Comparison of ENCODE assay signal across 8 mouse cellular contexts in genomic region chr9:59485511-59486075, GRCm38 (mm10). TPM values are rescaled to one million over a fixed set of nuclear protein-coding genes. Genes with fewer than 3 reads are reported as not detected.
DNase-seq lines count a peak whose midpoint lies in the region; ATAC-seq and TF ChIP-seq lines count a peak whose summit lies in the region.

No protein-coding gene starts in this region.

- peak overlapping the region; percentile 99 for H3K4me3 ChIP-seq in bone marrow macrophage, adult 2 months (ENCODE audit: insufficient read depth, low read length)
- H3K4me3 ChIP-seq in heart, embryonic 11.5 days (ENCODE audit: low read depth, low read length), result peak overlapping the region; percentile 91
- H3K4me3 ChIP-seq in kidney, postnatal 0 days (replicated peaks; ENCODE audit: low read depth, low read length), result peak overlapping the region; percentile 89
- H3K4me3 ChIP-seq in liver, embryonic 15.5 days (replicated peaks), result peak overlapping the region; percentile 100
- peak overlapping the region; percentile 89 for H3K4me3 ChIP-seq in stomach, embryonic 15.5 days (replicated peaks)

- no peak for TF ChIP-seq POLR2A in bone marrow macrophage, adult 2 months (IDR thresholded peaks at IDR 0.05; ENCODE audit: borderline replicate concordance, low read depth, low read length)

- H3K27me3 ChIP-seq in heart, embryonic 11.5 days (ENCODE audit: control insufficient read depth, insufficient read depth, low read length), result no peaks in the 10 kb centered on the region
- H3K27me3 ChIP-seq in kidney, postnatal 0 days (ENCODE audit: insufficient read depth, low read length), result no peaks in the 10 kb centered on the region
- H3K27me3 ChIP-seq in liver, embryonic 15.5 days, result no peaks in the 10 kb centered on the region
- no peaks in the 10 kb centered on the region for H3K27me3 ChIP-seq in stomach, embryonic 15.5 days (replicated peaks)

- H3K4me2 ChIP-seq in heart, embryonic 11.5 days, result peak overlapping the region; percentile 75
- peak overlapping the region; percentile 70 for H3K4me2 ChIP-seq in kidney, postnatal 0 days (ENCODE audit: low read length)
- peak overlapping the region; percentile 75 for H3K4me2 ChIP-seq in liver, embryonic 15.5 days
- peak overlapping the region; percentile 79 for H3K4me2 ChIP-seq in stomach, embryonic 15.5 days

- peak; percentile 69 for ATAC-seq in erythroblast, adult 5-6 weeks (replicated peaks; ENCODE audit: low FRiP score, poor library complexity, severe bottlenecking)
- peak; percentile 55; the same call in 1 of the 2 replicates for ATAC-seq in heart, embryonic 11.5 days (replicated peaks; ENCODE audit: insufficient number of reproducible peaks, low FRiP score, low TSS enrichment)
- peak; percentile 43 for ATAC-seq in kidney, postnatal 0 days (replicated peaks; ENCODE audit: low FRiP score, low read depth)
- peak; percentile 49 for ATAC-seq in liver, embryonic 15.5 days (ENCODE audit: insufficient read depth)
- ATAC-seq in stomach, embryonic 15.5 days (ENCODE audit: insufficient read depth, low FRiP score, low read depth), result peak; percentile 51

- H3K36me3 ChIP-seq in heart, embryonic 11.5 days (ENCODE audit: control insufficient read depth, insufficient read depth, low read length), result no peaks in the 10 kb centered on the region
- no peaks in the 10 kb centered on the region for H3K36me3 ChIP-seq in kidney, postnatal 0 days (ENCODE audit: insufficient read depth, low read length)
- no peaks in the 10 kb centered on the region for H3K36me3 ChIP-seq in liver, embryonic 15.5 days (replicated peaks)
- no peaks in the 10 kb centered on the region for H3K36me3 ChIP-seq in stomach, embryonic 15.5 days

- peak overlapping the region; percentile 99 for H3K9ac ChIP-seq in heart, embryonic 11.5 days (ENCODE audit: low read depth, low read length)
- H3K9ac ChIP-seq in kidney, postnatal 0 days (ENCODE audit: low read depth, low read length), result peak overlapping the region; percentile 97
- H3K9ac ChIP-seq in liver, embryonic 15.5 days, result peak overlapping the region; percentile 99
- H3K9ac ChIP-seq in stomach, embryonic 15.5 days, result peak overlapping the region; percentile 81

- peaks cover 17% of the 10 kb centered on the region for H3K4me1 ChIP-seq in bone marrow macrophage, adult 2 months (ENCODE audit: control insufficient read depth, insufficient read depth, low read length)
- peaks cover 5% of the 10 kb centered on the region; the same call in 1 of the 2 replicates for H3K4me1 ChIP-seq in heart, embryonic 11.5 days (ENCODE audit: control insufficient read depth, insufficient read depth, low read length)
- no peaks in the 10 kb centered on the region; the same call in 1 of the 2 replicates for H3K4me1 ChIP-seq in kidney, postnatal 0 days (replicated peaks; ENCODE audit: insufficient read depth, low read length)
- peaks cover 31% of the 10 kb centered on the region for H3K4me1 ChIP-seq in liver, embryonic 15.5 days (replicated peaks)
- no peaks in the 10 kb centered on the region for H3K4me1 ChIP-seq in stomach, embryonic 15.5 days

- no peak for TF ChIP-seq CTCF in bone marrow macrophage, adult 2 months (IDR thresholded peaks at IDR 0.05; ENCODE audit: low read depth, low read length)
- TF ChIP-seq CTCF in kidney, postnatal 0 days (IDR thresholded peaks at IDR 0.05; ENCODE audit: low read depth), result 0 out of 2 replicates have a peak, but pooled peaks have one; percentile 17

- no peaks in the 10 kb centered on the region for H3K9me3 ChIP-seq in heart, embryonic 11.5 days (replicated peaks; ENCODE audit: control insufficient read depth, low read length)
- H3K9me3 ChIP-seq in kidney, postnatal 0 days (replicated peaks; ENCODE audit: low read length), result no peaks in the 10 kb centered on the region
- no peaks in the 10 kb centered on the region for H3K9me3 ChIP-seq in liver, embryonic 15.5 days (replicated peaks)
- H3K9me3 ChIP-seq in stomach, embryonic 15.5 days, result no peaks in the 10 kb centered on the region

- DNase-seq in CD4-positive helper T cell, adult 2 months (ENCODE audit: low read depth, low spot score), result peak; percentile 80
- peak; percentile 66 for DNase-seq in kidney, postnatal 0 days (ENCODE audit: low spot score)
- peak; percentile 75 for DNase-seq in neural tube, embryonic 10.5 days (ENCODE audit: extremely low spot score, low spot score)

- under 1% methylated on average over 34 of the region's 34 CpGs for WGBS in heart, embryonic 11.5 days (ENCODE audit: insufficient replicate concordance)
- WGBS in kidney, postnatal 0 days, result 0% methylated on average over 34 of the region's 34 CpGs
- under 1% methylated on average over 34 of the region's 34 CpGs for WGBS in liver, embryonic 15.5 days (ENCODE audit: insufficient replicate concordance)
- WGBS in stomach, embryonic 15.5 days, result under 1% methylated on average over 34 of the region's 34 CpGs

- peak overlapping the region; percentile 86 for H3K27ac ChIP-seq in bone marrow macrophage, adult 2 months (ENCODE audit: insufficient read depth, low read depth, low read length)
- peak overlapping the region; percentile 98 for H3K27ac ChIP-seq in heart, embryonic 11.5 days (ENCODE audit: low read depth, low read length)
- peak overlapping the region; percentile 99 for H3K27ac ChIP-seq in kidney, postnatal 0 days
- H3K27ac ChIP-seq in liver, embryonic 15.5 days (replicated peaks), result peak overlapping the region; percentile 100
- peak overlapping the region; percentile 99 for H3K27ac ChIP-seq in stomach, embryonic 15.5 days

RNA-seq across cellular contexts. Expression of gene Arih1, which starts 0.8 kb away (rescaled TPM):
- 53.4 and 55.1 TPM in 2 replicates for polyA plus RNA-seq in bone marrow macrophage, adult 2 months (2012; ENCODE audit: insufficient read depth, insufficient read length, missing spikeins)
- total RNA-seq in erythroblast, adult 5-6 weeks (2015; ENCODE audit: low replicate concordance), result 42.4 and 49.8 TPM in 2 replicates
- total RNA-seq in erythroblast, adult 5-6 weeks (2017; ENCODE audit: low replicate concordance), result 89.2 and 128 TPM in 2 replicates
- polyA plus RNA-seq in heart, embryonic 11.5 days (2014; fragmentation: Nextera tagmentation; extraction: Ambion mirVana), result 15.3 and 15.4 TPM in 2 replicates
- polyA plus RNA-seq in kidney, postnatal 0 days (2015; fragmentation: Nextera tagmentation; extraction: Ambion mirVana), result 9.6 and 10.1 TPM in 2 replicates
- polyA plus RNA-seq in liver, embryonic 15.5 days (2015; fragmentation: Nextera tagmentation; extraction: Ambion mirVana), result 5.8 and 6.5 TPM in 2 replicates
- polyA plus RNA-seq in stomach, embryonic 15.5 days (2015; fragmentation: Nextera tagmentation; extraction: Ambion mirVana), result 12.7 and 15.7 TPM in 2 replicates

RNA-seq across cellular contexts. Expression of gene Hexa, which starts 53.7 kb away (rescaled TPM):
- 952 and 993 TPM in 2 replicates for polyA plus RNA-seq in bone marrow macrophage, adult 2 months (2012; ENCODE audit: insufficient read depth, insufficient read length, missing spikeins)
- 24.2 and 25.7 TPM in 2 replicates for total RNA-seq in erythroblast, adult 5-6 weeks (2015; ENCODE audit: low replicate concordance)
- total RNA-seq in erythroblast, adult 5-6 weeks (2017; ENCODE audit: low replicate concordance), result 36.8 and 52.1 TPM in 2 replicates
- polyA plus RNA-seq in heart, embryonic 11.5 days (2014; fragmentation: Nextera tagmentation; extraction: Ambion mirVana), result 67.1 and 76.9 TPM in 2 replicates
- polyA plus RNA-seq in kidney, postnatal 0 days (2015; fragmentation: Nextera tagmentation; extraction: Ambion mirVana), result 57.0 and 62.7 TPM in 2 replicates
- polyA plus RNA-seq in liver, embryonic 15.5 days (2015; fragmentation: Nextera tagmentation; extraction: Ambion mirVana), result 34.9 and 36.6 TPM in 2 replicates
- polyA plus RNA-seq in stomach, embryonic 15.5 days (2015; fragmentation: Nextera tagmentation; extraction: Ambion mirVana), result 75.4 and 77.4 TPM in 2 replicates

RNA-seq across cellular contexts. Expression of gene Tmem202, which starts 54.1 kb away (rescaled TPM):
- 1.3 and 1.6 TPM in 2 replicates for polyA plus RNA-seq in bone marrow macrophage, adult 2 months (2012; ENCODE audit: insufficient read depth, insufficient read length, missing spikeins)
- total RNA-seq in erythroblast, adult 5-6 weeks (2015; ENCODE audit: low replicate concordance), result not detected in 2 replicates
- total RNA-seq in erythroblast, adult 5-6 weeks (2017; ENCODE audit: low replicate concordance), result not detected in 2 replicates
- polyA plus RNA-seq in heart, embryonic 11.5 days (2014; fragmentation: Nextera tagmentation; extraction: Ambion mirVana), result 0.39 and 0.41 TPM in 2 replicates
- 0.11 TPM in 1 of 2 replicates, not detected in the other for polyA plus RNA-seq in kidney, postnatal 0 days (2015; fragmentation: Nextera tagmentation; extraction: Ambion mirVana)
- 0.08 TPM in 1 of 2 replicates, not detected in the other for polyA plus RNA-seq in liver, embryonic 15.5 days (2015; fragmentation: Nextera tagmentation; extraction: Ambion mirVana)
- polyA plus RNA-seq in stomach, embryonic 15.5 days (2015; fragmentation: Nextera tagmentation; extraction: Ambion mirVana), result not detected in 2 replicates

Comparison
In these comparisons a context has a peak if more than half of its experiments do, and no peak if none do; other contexts are left out.
1. Peak in every context shown above with its lines: DNase-seq, ATAC-seq, H3K4me3 ChIP-seq and H3K27ac ChIP-seq.
2. RNA of gene Hexa, which starts 53.7 kb away (polyA plus RNA-seq): 952 to 993 TPM in bone marrow macrophage, adult 2 months; 75.4 to 77.4 TPM in stomach, embryonic 15.5 days, 67.1 to 76.9 TPM in heart, embryonic 11.5 days, 57.0 to 62.7 TPM in kidney, postnatal 0 days and 34.9 to 36.6 TPM in liver, embryonic 15.5 days; every median in the first group is over 10 times any median in the second.